Mouse (Mus musculus): Measurements from ENCODE around the gene Slfn5.
"Not testable (repeated sequence)": the region's sequence is repeated elsewhere in the genome, so short reads cannot be mapped to it uniquely, and the experiment has no call there.

Slfn5 gene

DNA sequence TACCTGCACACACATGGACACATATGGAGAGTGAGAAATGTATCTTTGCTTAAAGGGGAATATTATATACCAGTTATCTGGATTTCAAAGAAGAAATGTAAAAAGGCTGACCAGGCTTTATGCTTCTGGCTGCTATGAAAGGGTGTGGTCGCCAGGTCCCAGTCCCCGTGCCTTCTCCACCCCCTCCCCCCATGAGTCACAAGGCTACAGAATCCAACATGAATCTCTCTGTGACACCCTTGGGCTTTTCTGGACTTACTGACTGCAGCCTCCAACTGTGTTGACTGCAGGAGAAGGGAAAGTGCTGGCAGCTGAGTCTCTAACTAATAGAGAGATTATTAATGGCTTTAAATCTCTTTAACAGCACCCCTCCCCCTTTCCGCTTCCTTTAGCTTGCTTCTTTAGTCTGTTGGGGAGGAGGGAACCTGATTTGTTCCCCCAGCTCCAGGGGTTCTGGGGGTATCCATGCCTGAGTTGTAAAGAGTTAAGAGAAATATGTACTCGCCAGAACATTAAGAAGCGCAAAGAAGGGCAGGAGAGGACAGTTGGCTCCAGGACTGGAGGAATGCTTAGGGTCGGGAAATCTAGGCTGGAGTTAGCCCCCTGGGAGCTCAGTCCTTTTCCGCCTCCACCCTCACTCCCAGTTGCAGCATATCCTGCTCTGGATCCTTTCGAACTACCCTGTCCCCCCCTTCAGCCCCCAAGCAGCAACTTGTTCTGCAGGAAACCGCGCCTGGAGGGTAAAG lies at the start of gene Slfn5:
Slfn5 (plus strand) TSS at position 614 of the 746 bp plus-strand sequence.
- no peak for DNase-seq (ENCODE audit: low spot score)

DNA sequence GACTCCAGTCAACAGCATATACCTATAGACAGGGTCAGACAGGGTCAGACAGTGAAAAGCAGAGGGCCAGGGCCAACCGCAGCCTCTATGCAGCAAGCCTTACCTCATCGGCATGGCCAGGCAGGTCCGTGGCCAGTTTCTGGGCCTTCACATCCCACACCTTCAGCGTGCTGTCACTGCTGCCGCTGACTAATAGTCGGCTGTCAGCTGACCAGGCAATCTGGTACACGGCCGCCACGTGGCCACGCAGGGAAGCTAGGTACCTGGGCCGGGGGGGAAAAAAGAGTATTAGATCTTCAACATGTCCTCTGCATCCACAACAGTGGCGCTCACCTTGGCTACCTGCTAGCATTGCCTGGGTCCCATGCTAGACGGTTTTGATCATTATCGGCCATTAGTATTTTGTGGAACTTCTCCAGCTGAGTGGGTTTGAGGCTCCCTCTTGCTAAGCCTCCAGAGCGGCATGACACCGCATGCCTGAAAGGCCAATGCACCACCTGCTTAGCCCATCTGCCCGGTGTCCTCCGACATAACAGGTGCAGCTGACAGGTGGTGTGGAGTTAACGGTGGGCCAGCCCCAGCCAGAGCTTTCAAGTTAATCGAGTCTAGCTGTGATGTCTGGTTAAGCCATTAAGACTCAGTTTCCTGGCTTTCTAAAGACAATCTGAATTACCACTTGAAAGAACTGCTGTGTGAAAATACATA lies 49.4 kb upstream of the Slfn5 start:
- no peak for DNase-seq (ENCODE audit: low spot score)

DNA sequence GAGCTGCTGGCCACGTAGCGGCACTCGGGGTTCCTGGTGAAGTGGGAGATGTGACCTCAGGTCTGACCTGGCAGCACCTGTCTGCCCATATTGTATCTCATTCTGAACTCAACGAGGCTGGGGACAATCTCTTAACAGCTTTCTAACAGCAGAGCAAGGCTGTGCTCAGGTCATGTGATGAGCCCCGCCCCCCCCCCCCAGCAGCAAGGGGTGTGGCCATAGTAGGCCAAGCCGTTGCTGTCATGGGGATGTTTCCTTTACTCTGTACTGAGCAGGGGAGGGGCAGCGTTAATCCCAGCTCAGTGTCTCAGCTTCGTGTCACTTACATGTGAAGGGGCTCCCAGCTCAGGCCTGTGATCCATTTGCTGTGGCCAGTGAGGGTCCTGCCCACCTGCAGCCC lies 46.2 kb upstream of the Slfn5 start:
- no peak for DNase-seq (ENCODE audit: low spot score)

DNA sequence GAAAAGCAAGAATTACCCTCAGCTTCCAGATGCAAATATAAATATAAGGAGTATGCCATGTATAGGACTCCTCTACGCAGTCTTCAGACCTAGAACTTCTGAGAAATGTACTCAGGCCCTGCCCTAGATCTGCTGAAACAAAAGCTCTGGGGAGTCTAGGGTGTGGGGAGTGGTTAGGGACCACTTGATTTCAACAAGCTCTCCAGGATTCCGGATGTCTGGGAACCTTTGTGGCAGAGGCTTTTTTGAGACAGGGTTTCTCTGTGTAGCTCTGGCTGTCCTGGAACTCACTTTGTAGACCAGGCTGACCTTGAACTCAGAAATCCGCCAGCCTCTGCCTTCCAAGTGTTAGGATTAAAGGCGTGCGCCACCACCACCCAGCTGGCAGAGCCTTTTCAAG lies 45.3 kb upstream of the Slfn5 start:
- DNase-seq (ENCODE audit: low spot score): no peak

DNA sequence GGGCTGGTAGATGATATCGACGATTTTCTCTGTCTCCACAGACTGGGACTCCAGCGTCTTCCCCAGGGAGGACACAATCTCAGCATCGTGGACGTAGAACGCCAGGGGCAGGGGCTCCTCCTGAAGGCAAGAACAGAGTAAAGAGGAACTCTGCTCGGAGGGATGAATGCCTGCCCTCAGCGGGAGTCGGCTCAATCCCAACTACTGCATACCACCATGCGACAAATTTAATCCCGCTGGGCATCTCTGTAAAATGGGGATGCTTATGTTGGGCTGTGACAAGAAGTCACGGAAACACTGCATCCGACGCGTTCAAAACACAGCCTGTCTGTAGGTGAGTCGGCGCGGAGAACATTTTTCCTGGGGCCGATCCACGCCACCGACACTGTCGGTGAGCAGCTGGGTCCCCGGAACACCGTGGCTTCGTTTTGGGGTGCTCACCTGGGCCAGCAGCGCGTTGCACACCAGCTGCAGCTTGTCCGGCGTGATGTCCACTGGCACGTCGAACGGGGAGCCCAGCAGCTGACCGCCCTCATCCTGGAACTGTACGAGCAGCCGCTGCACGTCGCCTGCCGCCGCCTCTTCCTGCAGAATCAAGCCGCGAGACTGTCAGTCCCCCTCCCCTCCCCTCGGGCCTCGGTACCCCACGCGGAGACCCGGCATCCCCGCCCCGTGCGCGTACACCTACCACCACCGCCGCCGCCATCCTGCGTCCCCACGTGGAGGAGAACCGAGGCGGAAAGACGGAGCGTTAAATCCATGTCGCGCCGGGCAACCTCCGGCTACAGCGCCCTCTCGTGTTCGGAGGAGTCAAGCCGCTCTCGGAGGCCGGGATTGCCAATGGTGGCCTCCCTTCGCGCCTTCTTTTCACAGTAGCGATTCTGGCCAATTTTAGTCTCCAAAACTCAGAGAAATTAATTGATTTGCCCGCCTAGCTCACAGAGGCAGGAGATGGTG lies 43.2 kb upstream of the Slfn5 start, which contains the start of gene Nle1:
Nle1 (minus strand) TSS at position 761 of the 957 bp plus-strand sequence.
- DNase-seq (ENCODE audit: low spot score): peak; percentile 78

DNA sequence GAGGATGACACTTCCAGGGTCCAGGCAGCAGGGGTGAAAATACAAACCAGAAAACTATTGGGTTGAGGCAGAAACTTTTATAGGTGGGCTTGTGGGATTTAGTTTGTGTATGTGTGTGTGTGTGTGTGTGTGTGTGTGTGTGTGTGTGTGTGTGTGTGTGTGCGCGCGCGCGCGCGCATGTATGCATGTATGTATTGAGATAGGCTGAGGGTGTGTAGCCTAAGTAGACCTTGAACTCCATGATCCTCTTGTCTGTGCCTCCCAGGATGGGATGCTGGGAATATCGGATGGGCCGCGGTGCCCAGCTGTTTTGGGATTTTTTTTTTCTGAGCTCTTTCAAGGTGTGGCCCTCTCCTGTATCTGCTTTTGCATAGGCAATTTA lies 42.5 kb upstream of the Slfn5 start:
- DNase-seq (ENCODE audit: low spot score): no peak

DNA sequence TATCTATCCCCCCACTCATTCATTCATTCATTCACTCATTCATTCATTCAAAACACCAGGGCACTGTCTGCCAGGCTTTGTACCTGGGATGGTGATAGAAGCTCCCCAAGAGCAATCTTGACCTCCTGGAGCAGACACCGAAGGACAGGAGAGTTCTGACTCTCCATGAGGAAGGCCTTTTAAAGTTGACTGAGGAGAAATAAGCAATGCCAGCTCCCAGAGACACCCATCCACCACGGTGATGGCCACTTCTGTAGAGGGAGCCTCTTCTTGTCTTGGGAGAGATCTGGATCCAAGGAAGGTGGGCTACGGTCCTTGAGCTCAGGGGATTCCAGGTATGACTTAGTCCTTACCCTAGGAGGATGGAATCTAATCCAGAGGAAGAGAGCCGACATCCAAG lies 40.9 kb upstream of the Slfn5 start, which contains the start of gene Unc45b:
Unc45b (plus strand) TSS at position 301 of the 400 bp plus-strand sequence.
- DNase-seq (ENCODE audit: low spot score): no peak

DNA sequence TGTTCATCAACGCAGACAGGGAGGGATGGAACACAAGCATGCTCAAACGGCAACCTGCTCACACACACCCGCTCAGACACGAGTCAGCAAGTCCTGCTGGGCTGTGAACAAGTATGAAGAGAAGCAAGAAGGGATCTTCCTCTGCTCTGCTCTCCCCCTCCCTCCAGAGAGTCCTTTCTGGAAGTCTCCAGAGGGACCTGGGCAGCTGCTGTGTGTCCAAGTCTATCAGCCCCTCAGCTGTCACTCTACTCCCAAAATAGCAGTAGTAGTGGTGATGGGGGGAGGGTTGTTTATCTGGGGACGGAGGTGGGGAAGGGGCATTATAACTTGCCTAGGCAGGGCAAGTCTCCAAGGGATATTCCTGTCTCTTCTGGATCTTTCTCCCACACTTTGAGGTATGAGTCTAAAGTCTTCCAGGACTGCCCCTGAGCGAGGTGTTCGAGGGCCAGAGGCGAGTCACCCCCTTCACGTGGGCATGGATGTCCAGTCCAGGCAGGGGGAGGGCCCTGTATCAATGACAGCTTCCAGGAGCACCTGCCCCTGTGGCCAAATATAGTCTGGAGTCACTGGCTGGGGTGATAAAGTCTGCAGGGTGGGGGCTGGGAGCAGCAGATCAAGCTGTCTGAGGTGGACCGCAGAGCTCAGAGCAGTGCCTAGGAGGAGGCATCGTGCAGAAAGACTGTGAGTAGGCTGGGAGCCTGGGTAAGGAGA lies 40.3 kb upstream of the Slfn5 start:
- DNase-seq (ENCODE audit: low spot score): no peak

DNA sequence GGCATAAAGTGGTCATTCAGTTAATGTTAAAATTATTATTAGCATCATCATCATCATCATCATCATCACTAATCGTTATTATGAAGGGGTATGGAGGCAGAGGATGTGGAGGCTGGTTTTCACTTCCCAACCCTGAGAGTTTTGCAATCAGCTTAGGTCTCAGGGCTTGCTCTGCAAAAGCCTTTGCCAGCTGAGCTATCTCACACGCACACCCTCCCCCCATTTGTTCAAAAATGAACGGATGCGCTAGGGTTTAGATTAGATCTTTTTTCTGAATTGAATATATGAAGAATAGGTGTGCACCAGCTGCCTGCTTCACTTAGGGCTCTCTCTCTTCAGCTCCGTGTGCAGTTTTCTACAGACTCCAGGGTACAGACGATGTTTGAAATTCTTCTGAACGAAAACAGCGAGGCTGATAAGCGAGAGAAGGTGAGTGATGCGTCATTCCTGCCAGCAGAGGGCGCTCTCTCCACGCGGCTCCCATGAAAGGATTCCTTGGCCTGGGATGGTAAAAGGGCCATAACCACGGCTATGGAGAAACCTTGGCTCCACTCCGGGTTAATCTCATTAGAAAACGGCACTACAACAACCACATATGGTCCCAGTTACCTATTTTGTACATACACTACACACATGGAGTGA lies 36.3 kb upstream of the Slfn5 start:
- DNase-seq (ENCODE audit: low spot score): peak; percentile 11

DNA sequence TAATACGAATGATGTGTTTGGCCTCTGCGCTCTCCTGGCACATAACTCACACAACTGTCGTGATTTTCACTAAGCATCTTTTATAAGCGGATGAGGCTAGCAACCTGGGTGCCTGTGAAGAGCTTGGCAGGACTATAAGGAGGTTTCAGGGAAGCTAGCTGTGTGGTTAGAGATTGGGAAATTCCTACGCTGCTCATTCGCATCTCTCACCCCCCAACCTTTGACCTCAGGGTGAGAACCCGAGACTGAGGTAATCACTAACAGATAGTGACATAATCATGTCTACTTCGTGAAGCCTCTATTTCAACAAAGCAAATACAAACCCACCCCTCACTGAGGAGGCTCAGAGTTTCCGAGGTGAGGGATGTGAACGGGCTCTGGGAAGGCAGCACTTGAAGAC lies 30.4 kb upstream of the Slfn5 start:
- no peak for DNase-seq (ENCODE audit: low spot score)

DNA sequence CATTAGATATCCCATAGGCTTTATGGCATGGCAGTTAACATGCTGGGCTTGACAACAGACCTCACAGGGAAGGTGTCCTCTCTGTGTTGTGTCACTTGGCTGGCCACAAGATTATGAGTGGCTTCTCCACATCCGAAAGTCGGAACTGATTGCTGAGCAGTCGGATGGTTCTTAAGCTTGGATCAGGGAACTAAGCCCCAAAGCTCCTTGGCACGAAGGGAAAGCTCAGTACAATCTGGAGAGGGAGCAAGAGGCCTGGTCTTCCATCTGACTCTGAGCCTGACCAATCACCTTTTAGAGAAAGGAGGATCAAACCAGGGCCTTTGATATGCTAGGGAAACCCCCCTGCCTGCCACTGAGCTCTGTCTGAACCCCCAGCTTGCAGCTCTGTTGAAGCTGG lies 29.5 kb upstream of the Slfn5 start:
- no peak for DNase-seq (ENCODE audit: low spot score)

DNA sequence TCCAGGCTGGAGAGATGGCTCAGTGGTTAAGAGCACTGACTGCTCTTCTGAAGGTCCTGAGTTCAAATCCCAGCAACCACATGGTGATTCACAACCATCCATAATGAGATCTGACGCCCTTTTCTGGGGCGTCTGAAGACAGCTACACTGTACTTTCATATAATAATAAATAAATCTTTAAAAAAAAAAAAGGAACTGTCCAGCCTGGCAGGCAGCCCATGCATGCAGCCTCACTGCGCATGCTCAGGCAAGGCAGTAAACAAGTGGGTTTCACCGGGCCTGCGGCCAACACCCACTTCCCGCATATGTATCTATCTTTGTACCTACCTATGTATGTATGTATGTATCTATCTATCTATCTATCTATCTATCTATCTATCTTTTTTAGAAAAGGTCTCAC lies 27.2 kb upstream of the Slfn5 start:
- DNase-seq (ENCODE audit: low spot score): not testable (repeated sequence)

DNA sequence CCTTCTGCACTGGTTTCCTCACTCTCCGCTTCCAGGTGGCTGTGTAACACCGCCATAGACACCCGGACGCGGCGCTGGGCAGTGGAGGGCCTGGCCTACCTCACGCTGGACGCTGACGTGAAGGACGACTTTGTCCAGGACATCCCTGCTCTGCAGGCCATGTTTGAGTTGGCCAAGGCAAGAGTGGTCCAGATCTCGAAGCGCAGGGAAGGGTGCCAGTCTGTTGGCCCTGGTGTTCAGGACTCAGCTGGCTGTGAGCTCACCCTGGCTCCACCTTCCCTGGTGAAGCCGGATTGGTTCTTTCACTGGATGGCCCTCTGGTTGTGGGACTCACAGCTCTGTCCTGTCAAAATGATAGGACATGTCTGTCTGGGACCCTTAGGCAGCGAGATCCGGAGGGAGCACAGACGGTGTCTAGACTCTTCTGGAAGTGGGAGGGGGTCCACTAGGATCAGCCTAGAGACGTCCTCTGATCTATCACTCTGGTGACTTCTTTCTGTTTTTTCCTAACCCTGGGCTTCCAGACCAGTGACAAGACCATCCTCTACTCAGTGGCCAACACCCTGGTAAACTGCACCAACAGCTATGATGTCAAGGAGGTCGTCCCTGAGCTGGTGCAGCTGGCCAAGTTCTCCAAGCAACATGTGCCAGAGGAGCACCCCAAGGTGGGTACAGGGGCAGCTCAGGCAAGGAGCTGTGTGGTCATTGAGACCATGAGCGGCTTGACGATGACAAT lies 22.1 kb upstream of the Slfn5 start:
- DNase-seq (ENCODE audit: low spot score): no peak

DNA sequence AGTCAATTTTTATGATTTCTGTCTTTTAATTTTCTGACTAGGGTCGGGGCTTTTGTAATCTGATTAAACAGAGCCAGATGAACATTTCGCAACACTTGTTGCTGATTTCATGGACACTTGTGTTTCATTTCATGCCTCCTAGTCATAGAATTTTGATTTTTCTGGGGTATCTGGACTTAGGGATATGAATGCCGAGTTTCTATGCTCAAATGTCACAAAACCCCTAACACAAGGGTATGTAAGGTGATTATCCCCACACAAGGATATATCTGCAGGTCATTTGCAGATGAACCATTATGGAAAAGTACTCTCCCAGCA lies 21.6 kb upstream of the Slfn5 start:
- DNase-seq (ENCODE audit: low spot score): no peak

DNA sequence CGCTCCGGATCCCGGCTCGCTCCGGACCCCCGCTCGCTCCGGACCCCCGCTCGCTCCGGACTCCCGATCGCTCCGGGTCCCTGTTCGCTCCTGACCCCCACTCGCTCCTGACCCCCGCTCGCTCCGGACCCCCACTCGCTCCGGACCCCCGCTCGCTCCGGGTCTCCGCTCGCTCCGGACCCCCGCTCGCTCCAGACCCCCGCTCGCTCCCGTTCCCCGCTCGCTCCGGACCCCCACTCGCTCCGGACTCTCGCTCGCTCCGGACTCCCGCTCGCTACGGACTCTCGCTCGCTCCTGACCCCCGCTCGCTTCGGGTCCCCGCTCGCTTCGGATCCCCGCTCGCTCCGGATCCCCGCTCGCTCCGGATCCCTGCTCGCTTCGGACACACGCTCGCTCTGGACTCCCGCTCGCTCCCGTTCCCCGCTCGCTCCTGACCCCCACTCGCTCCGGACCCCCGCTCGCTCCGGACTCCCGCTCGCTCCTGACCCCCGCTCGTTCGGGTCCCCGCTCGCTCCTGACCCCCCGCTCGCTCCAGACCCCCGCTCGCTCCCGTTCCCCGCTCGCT lies 20.7 kb upstream of the Slfn5 start:
- DNase-seq (ENCODE audit: low spot score): not testable (repeated sequence)

DNA sequence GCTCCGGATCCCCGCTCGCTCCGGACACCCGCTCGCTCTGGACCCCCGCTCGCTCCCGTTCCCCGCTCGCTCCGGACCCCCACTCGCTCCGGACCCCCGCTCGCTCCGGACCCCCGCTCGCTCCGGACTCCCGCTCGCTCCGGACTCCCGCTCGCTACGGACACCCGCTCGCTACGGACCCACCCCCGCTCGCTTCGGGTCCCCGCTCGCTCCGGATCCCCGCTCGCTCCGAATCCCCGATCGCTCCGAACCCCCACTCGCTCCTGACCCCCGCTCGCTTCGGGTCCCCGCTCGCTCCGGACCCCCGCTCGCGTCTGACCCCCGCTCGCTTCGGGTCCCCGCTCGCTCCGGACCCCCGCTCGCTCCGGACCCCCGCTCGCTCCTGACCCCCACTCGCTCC lies 20.0 kb upstream of the Slfn5 start:
- DNase-seq (ENCODE audit: low spot score): not testable (repeated sequence)

DNA sequence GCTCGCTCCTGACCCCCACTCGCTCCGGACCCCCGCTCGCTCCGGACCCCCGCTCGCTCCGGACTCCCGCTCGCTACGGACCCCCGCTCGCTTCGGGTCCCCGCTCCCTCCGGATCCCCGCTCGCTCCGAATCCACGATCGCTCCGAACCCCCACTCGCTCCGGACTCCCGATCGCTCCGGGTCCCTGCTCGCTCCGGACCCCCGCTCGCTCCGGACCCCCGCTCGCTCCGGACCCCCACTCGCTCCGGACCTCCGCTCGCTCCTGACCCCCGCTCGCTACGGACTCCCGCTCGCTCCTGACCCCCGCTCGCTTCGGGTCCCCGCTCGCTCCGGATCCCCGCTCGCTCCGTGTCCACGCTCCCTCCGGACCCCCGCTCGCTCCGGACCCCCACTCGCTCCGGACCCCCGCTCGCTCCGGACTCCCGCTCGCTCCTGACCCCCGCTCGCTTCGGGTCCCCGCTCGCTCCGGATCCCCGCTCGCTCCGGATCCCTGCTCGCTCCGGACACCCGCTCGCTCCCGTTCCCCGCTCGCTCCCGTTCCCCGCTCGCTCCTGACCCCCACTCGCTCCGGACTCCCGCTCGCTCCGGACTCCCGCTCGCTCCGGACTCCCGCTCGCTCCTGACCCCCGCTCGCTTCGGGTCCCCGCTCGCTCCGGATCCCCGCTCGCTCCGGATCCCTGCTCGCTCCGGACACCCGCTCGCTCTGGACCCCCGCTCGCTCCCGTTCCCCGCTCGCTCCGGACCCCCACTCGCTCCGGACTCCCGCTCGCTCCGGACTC lies 19.3 kb upstream of the Slfn5 start:
- DNase-seq (ENCODE audit: low spot score): not testable (repeated sequence)

DNA sequence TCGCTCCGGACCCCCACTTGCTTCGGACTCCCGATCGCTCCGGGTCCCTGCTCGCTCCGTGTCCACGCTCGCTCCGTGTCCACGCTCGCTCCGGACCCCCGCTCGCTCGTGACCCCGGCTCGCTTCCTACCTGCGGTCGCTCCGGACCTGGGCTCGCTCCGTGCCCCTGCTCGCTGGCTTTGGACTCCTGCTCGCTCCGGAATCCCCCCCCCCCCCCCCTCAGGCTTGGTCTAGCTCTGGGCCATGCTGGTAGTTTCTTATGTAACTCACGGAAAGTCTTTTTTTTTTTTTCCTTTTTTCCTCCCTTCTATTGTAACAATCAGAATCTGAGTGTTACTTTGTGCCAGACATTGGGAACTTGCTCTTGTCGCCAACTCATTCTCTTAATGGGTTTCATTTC lies 18.0 kb upstream of the Slfn5 start:
- no peak for DNase-seq (ENCODE audit: low spot score)

DNA sequence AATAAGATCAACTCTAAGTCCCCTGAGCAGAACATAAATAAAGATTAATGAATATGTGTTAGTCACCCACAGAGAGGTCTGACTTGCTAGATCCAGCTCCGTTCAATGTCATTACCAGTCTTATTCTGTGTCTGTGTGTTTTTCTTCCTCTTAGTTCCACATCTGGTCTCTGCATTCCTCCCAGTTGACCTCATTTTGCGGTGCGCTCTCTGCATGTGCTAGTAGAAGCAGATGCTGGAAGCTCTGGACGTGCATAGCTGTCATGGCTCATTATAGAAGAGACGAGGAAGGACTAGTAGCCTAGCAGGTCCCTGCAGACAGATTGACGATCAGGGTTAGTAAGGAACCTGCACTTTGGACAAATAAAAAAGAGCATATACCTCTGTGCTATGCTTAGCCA lies 7.8 kb upstream of the Slfn5 start:
- DNase-seq (ENCODE audit: low spot score): no peak

DNA sequence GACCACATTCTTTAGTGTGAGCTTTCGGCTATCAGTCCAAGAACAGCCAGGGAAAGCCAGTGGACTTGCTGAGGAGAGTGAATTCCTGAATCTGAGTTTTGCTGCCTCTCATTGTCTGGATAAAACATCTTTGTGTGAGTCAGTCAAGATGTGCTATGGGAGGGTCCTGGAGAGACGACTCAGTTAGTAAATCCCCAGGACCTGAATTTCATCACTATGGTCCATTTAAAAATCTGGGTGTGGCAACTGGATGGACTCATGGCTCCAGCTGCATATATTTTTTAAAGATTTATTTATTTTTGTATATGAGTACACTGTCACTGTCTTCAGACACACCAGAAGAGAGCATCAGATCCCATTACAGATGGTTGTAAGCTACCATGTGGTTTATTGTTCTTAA lies 5.5 kb upstream of the Slfn5 start:
- no peak for DNase-seq (ENCODE audit: low spot score)

Data from left cerebral cortex, adult 11 months (tissue).